Mouse (Mus musculus) embryonic fibroblast, embryonic 13.5 days (primary cell): ENCODE measurements at regions not wholly inside any gene's neighbourhood (a gene's known extent, or its start where the extent isn't known, plus 50 kb on each side); places are given as distances from the start of the nearest gene placed in this dataset.

Source experiments
- CTCF ChIP-seq: IDR thresholded peaks from 2 replicates; pipeline ENCODE4 v1.5.1; 2011; ENCODE audit warnings: mild to moderate bottlenecking, control low read depth, low read length, moderate library complexity, borderline replicate concordance; ENCODE audit not compliant: insufficient read depth
- POLR2A ChIP-seq: IDR thresholded peaks from 2 replicates; pipeline ENCODE4 v1.6.1; 2011; ENCODE audit warnings: low read depth, mild to moderate bottlenecking, control low read depth, low read length, moderate library complexity

DNA sequence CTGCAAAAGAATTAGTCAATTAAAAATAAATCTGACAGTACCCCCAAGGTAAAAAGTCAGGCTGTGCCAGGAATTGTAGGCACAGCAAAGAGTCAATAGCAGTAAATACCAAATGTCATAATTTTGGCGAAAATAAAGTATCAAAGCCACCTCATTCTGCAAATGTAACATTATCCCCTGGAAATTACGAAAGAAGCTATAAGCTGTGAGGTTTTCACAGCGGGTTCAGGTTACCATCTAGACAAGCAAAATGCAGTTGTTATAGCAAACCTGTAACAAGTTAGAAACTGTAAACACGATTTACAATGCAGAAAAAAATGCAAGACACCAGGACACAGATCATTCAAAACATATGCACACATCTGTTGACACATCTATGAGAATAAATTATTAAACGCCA lies 87.6 kb downstream of the Gm12728 start:
- no peak for TF ChIP-seq POLR2A
- no peak for TF ChIP-seq CTCF
